Mouse (Mus musculus): ENCODE data around the gene Smg5.
"Not testable (repeated sequence)": the region's sequence is repeated elsewhere in the genome, so short reads cannot be mapped to it uniquely, and the experiment has no call there.

DNA sequence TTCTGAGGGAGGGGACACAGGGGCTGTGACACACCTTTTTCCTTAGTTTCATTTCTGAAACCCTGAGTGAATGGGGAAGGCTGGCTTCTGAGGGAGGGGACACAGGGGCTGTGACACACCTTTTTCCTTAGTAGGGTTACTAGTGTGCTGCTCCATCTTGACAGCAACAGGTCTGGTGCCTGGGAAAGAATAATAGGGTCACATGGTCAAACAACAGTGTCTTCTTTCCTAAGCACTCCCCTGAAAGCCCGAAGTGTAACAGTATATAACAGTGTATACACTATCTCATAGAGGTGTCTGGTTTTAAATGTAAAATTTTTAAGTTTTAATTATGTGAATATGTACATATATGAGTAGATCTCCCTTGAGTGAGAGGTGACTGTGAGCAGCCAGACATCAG is 40.8 kb upstream of the Smg5 start:
- TF ChIP-seq MAX (IDR thresholded peaks at IDR 0.05); CTCF (IDR thresholded peaks at IDR 0.05; ENCODE audit: control insufficient read depth, insufficient read depth, insufficient read length); MYOD1 (IDR thresholded peaks at IDR 0.05; ENCODE audit: control insufficient read depth, insufficient read length, low read depth); MYOG (IDR thresholded peaks at IDR 0.05; ENCODE audit: control insufficient read depth, extremely low read depth, insufficient read length); FOSL1 (IDR thresholded peaks at IDR 0.05; ENCODE audit: insufficient read depth, low read length, poor library complexity, severe bottlenecking); CEBPB (IDR thresholded peaks at IDR 0.05; ENCODE audit: low read depth): not testable (repeated sequence)
- TF ChIP-seq USF1 (IDR thresholded peaks at IDR 0.05; ENCODE audit: low read depth), result peak; percentile 58
